Mouse (Mus musculus) embryonic facial prominence, embryonic 14.5 days (tissue): ENCODE measurements around the gene Cd33. TPM values are rescaled to one million over a fixed set of nuclear protein-coding genes. Genes with fewer than 3 reads are reported as not detected.

Experiments
- ATAC-seq: fragments of 200-750 bp; cut with Nextera tagmentation; 2 replicates; pipeline ENCODE4 v1.8.0; 2017; ENCODE audit warnings: low read depth, moderate number of reproducible peaks, moderate TSS enrichment
- DNase-seq: peaks from one replicate; pipeline ENCODE4 v3.0.0-alpha.2; 2015; ENCODE audit warnings: low spot score
- H3K27ac ChIP-seq: fragments of 300-500 bp; sonication (generic); replicated peaks from 2 replicates; pipeline ENCODE4 v1.5.1; 2014; ENCODE audit warnings: low read depth, mild to moderate bottlenecking, low read length, moderate library complexity
- H3K27me3 ChIP-seq: fragments of 300-500 bp; sonication (generic); replicated peaks from 2 replicates; pipeline ENCODE4 v1.6.1; 2014; ENCODE audit warnings: low read length; ENCODE audit not compliant: control insufficient read depth, insufficient read depth
- H3K36me3 ChIP-seq: fragments of 300-500 bp; sonication (generic); 2 replicates; pipeline ENCODE4 v1.6.1; 2014; ENCODE audit warnings: low read length, mixed read lengths; ENCODE audit not compliant: control insufficient read depth, insufficient read depth
- H3K4me1 ChIP-seq: fragments of 300-500 bp; sonication (generic); 2 replicates; pipeline ENCODE4 v1.6.1; 2014; ENCODE audit warnings: antibody characterized with exemption, low read length; ENCODE audit not compliant: control insufficient read depth, insufficient read depth
- H3K4me2 ChIP-seq: fragments of 300-500 bp; sonication (generic); 2 replicates; pipeline ENCODE4 v1.6.1; 2014; ENCODE audit warnings: low read depth, mild to moderate bottlenecking, low read length, moderate library complexity, mixed read lengths
- H3K4me3 ChIP-seq: fragments of 300-500 bp; sonication (generic); 2 replicates; pipeline ENCODE4 v1.5.1; 2014; ENCODE audit warnings: low read depth, mild to moderate bottlenecking, low read length
- H3K9ac ChIP-seq: fragments of 300-500 bp; sonication (generic); 2 replicates; pipeline ENCODE4 v1.6.1; 2014; ENCODE audit warnings: low read depth, mild to moderate bottlenecking, low read length, moderate library complexity, mixed read lengths
- H3K9me3 ChIP-seq: fragments of 300-500 bp; sonication (generic); 2 replicates; pipeline ENCODE4 v1.6.1; 2016; ENCODE audit warnings: low read length; ENCODE audit not compliant: control insufficient read depth
- WGBS: fragments of 180-500 bp; shearing (Covaris S2); extraction: QIAGEN DNeasy Blood & Tissue Kit; methylation state at CpG from one replicate; pipeline ENCODE4 v1.1.7; 2014; 5-methylcytosine and 5-hydroxymethylcytosine counted together
- polyA plus RNA-seq: library from polyadenylated mRNA; unstranded; fragments of >200 nt; fragmentation: Nextera tagmentation; extraction: Ambion mirVana; gene quantifications from 2 replicates; pipeline ENCODE4 v1.2.1, GENCODE M21; 2014

Gene Cd33
- 2.5 and 2.8 TPM in 2 replicates for polyA plus RNA-seq

DNA sequence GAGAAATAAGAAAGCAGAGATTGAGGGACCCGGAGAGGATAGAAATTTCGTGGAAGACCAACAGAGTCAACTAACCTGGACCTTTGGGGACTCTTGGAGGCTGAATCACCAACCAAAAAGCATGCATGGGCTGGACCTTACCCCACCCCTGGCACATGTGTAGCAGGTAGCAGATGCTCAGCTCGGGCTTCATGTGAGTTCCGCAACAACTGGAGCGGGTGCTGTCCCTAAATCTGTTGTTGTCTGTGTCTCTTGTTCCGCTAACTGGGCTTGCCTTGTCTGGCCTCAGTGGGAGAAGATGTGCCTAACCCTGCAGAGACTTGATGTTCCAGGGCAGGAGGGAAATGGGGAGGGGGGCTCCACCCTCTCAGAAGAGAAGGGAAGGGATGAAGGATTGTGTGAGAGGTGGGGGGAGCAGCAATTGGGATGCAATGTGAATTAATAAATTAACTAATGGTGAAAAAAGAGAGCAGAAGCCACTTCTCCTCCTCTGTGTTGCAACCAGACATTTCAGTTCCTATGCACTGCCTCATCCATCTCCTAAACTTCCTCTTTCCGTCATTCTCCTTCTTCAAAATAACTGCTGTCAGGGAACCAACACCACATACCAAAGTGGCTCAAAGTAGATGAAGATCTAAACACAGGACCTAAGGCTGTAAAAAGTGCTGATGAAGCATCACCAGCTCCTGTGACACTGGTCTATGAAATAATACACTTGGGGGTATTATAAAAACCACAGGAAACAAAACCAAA is at the start of gene Cd33:
TSS of gene Cd33 (minus strand) at position 204 of the 753 bp plus-strand sequence.
- H3K4me1 ChIP-seq: no peaks in the 10 kb centered on the region
- no peak within 1 kb of the TSS for H3K9ac ChIP-seq
- no peak for DNase-seq
- H3K27ac ChIP-seq: no peak within 1 kb of the TSS
- no peaks in the 10 kb centered on the region for H3K27me3 ChIP-seq
- no peak within 1 kb of the TSS for H3K4me3 ChIP-seq
- WGBS: 80% methylated on average over 7 of the region's 7 CpGs
- H3K4me2 ChIP-seq: no peak within 1 kb of the TSS
- no peak for ATAC-seq
- no peaks in the 10 kb centered on the region for H3K36me3 ChIP-seq
- H3K9me3 ChIP-seq: no peaks in the 10 kb centered on the region

- H3K27me3 ChIP-seq: no peaks in the 10 kb centered on the region
- DNase-seq (no peak), ATAC-seq (no peak)
- no peaks in the 10 kb centered on the region for H3K9me3 ChIP-seq
- H3K4me2 ChIP-seq: no peak overlapping the region
- no peak overlapping the region for H3K4me3 ChIP-seq
- 88% methylated on average over 5 of the region's 5 CpGs for WGBS
- peaks cover 6% of the 10 kb centered on the region for H3K4me1 ChIP-seq
- no peak overlapping the region for H3K27ac ChIP-seq
- H3K9ac ChIP-seq: no peak overlapping the region
- peaks cover 61% of the 10 kb centered on the region for H3K36me3 ChIP-seq
These were observed 40.6 kb upstream of the Cd33 start for GRCm38 (mm10) chr7:43584790-43585189.

GRCm38 (mm10) chr7:43580526-43580925 is 36.3 kb upstream of the Cd33 start:
- peaks cover 24% of the 10 kb centered on the region for H3K36me3 ChIP-seq
- H3K4me1 ChIP-seq: peaks cover 6% of the 10 kb centered on the region
- H3K4me3 ChIP-seq: peak overlapping the region; percentile 81
- H3K9ac ChIP-seq: peak overlapping the region; percentile 85
- ATAC-seq (no peak), DNase-seq (no peak)
- H3K9me3 ChIP-seq: no peaks in the 10 kb centered on the region
- peak overlapping the region; percentile 88; the same call in 1 of the 2 replicates for H3K27ac ChIP-seq
- no peaks in the 10 kb centered on the region for H3K27me3 ChIP-seq
- 66% methylated on average over 5 of the region's 5 CpGs for WGBS
- H3K4me2 ChIP-seq: peak overlapping the region; percentile 73

DNA sequence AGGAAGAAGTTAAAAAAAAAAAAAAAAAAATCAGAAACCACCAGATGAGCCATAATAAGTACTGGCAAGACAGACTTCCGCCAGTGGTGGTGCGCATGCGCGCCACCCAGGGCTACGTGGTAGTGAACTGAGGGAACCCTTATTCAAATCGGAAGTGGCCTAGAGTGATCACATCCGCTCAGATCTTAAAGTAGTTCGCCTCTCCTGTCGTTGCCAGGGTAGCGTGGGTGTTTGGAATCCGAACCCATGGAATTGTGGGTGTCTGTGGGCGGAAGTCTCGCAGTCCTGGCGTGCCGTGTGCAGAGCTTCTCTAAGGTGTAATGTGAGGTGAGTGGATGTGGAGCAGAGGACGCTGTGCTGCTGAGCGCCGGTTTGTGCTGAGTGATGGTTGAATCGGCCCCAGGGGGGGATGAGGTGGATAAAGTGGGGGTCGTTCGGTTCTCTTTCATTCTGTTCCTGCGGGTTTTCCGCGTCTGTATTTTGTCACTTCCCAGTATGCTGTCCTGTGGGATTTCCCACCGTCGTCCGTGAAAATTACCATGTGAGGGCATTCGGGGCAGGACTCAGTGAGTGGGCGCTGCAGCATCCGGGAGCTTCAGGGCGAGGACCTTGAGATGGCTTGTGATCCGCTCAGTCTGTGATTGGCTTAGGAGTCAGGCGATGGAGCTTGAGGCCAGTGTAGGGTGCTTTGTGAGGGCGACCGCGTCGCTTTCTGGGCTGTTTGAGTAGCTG is 35.4 kb upstream of the Cd33 start, which contains the start of gene Zfp719:
TSS of gene Zfp719 (plus strand) at position 171 of the 732 bp plus-strand sequence.
- Histone ChIP-seq H3K36me3 (peaks cover 24% of the 10 kb centered on the region), H3K9ac (peak within 1 kb of the TSS; percentile 85), H3K4me3 (peak within 1 kb of the TSS; percentile 81), H3K9me3 (no peaks in the 10 kb centered on the region), H3K27ac (peak within 1 kb of the TSS; percentile 88), H3K27me3 (no peaks in the 10 kb centered on the region), H3K4me1 (peaks cover 6% of the 10 kb centered on the region), H3K4me2 (peak within 1 kb of the TSS; percentile 73)
- ATAC-seq (peak; percentile 98), DNase-seq (peak; percentile 99)
- WGBS: under 1% methylated on average over 37 of the region's 37 CpGs

DNA sequence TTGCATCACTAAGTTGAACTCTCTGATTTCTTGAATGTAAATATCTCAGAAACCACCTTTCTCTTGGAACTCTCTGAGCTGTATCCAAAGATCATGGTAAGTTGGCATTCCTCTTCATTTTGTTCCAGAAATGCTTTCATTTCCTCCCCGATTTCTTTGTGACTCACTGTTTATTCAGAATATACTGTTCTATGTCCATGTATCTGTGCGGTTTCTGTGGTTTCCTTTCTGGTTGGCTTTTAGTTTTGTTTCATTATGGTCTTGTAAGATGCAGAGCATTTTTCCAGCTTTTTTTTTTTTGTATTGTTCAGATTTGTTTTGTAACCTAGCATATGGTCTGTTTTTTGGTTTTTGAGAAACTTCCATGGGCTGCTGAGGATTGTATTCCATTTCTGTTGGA is 27.0 kb upstream of the Cd33 start:
- Histone ChIP-seq H3K4me1 (no peaks in the 10 kb centered on the region), H3K9me3 (no peaks in the 10 kb centered on the region), H3K4me3 (no peak overlapping the region), H3K27me3 (no peaks in the 10 kb centered on the region), H3K9ac (no peak overlapping the region), H3K27ac (no peak overlapping the region), H3K4me2 (no peak overlapping the region), H3K36me3 (peaks cover 84% of the 10 kb centered on the region)
- no peak for DNase-seq
- WGBS: 91% methylated on average over 2 of the region's 2 CpGs
- ATAC-seq: no peak

GRCm38 (mm10) chr7:43563300-43563699 is 19.1 kb upstream of the Cd33 start:
- WGBS: 60% methylated on average over 6 of the region's 6 CpGs
- Histone ChIP-seq H3K27me3 (no peaks in the 10 kb centered on the region), H3K27ac (no peak overlapping the region), H3K9ac (peak overlapping the region; percentile 66; the same call in 1 of the 2 replicates), H3K9me3 (no peaks in the 10 kb centered on the region), H3K4me2 (peak overlapping the region; percentile 62), H3K4me1 (peaks cover 10% of the 10 kb centered on the region), H3K36me3 (peaks cover 27% of the 10 kb centered on the region), H3K4me3 (peak overlapping the region; percentile 55)
- ATAC-seq (no peak), DNase-seq (no peak)

DNA sequence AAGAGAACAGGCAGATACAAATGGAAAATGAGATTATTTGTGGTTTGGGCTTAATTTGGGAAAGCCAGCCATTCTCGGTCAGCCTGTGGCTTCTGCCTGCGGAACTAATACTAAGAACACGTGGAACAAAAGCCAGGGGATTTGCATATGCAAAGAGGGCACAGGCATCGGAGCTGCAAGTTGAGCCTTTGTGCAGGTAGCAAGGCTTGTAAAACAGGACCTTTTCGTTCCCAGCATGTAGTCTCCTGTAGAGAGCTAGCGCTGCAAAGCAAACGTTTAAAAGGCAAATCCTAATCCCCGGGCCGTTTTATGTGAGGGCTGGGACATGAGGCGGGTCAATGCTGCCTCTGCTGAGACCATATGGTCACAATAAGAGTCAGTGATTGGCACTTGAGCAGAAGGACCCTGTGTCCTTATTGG is 18.4 kb upstream of the Cd33 start:
- ATAC-seq (peak; percentile 31), DNase-seq (peak; percentile 38)
- H3K9me3 ChIP-seq: no peaks in the 10 kb centered on the region
- peak overlapping the region; percentile 62 for H3K4me2 ChIP-seq
- H3K4me3 ChIP-seq: peak overlapping the region; percentile 55
- under 1% methylated on average over 10 of the region's 10 CpGs for WGBS
- H3K4me1 ChIP-seq: peaks cover 10% of the 10 kb centered on the region
- H3K27me3 ChIP-seq: no peaks in the 10 kb centered on the region
- peaks cover 22% of the 10 kb centered on the region for H3K36me3 ChIP-seq
- peak overlapping the region; percentile 66 for H3K9ac ChIP-seq
- H3K27ac ChIP-seq: peak overlapping the region; percentile 77

GRCm38 (mm10) chr7:43562006-43562633 is 17.9 kb upstream of the Cd33 start, which contains the start of gene Zfp658:
Gene Zfp658, plus strand, starts transcription at chr7:43562256.
- H3K4me1 ChIP-seq: peaks cover 10% of the 10 kb centered on the region
- H3K4me2 ChIP-seq: peak within 1 kb of the TSS; percentile 62
- H3K9me3 ChIP-seq: no peaks in the 10 kb centered on the region
- peaks cover 18% of the 10 kb centered on the region for H3K36me3 ChIP-seq
- H3K27me3 ChIP-seq: no peaks in the 10 kb centered on the region
- peak within 1 kb of the TSS; percentile 66 for H3K9ac ChIP-seq
- ATAC-seq (peak; percentile 93), DNase-seq (peak; percentile 96)
- WGBS: under 1% methylated on average over 27 of the region's 27 CpGs
- H3K27ac ChIP-seq: peak within 1 kb of the TSS; percentile 77
- H3K4me3 ChIP-seq: peak within 1 kb of the TSS; percentile 55
